Mouse (Mus musculus) limb, embryonic 10.5 days (tissue): Measurements from ENCODE around the gene Hmox2. TPM values are rescaled to one million over a fixed set of nuclear protein-coding genes. Genes with fewer than 3 reads are reported as not detected.
"Not testable (repeated sequence)": the region's sequence is repeated elsewhere in the genome, so short reads cannot be mapped to it uniquely, and the experiment has no call there.

Experiments
- DNase-seq: peaks from one replicate; pipeline ENCODE4 v3.0.0-alpha.2; 2017; ENCODE audit warnings: low spot score
- H3K27ac ChIP-seq: fragments of 300-500 bp; sonication (generic); 2 replicates; pipeline ENCODE4 v1.5.1; 2016; ENCODE audit warnings: mild to moderate bottlenecking
- H3K27me3 ChIP-seq: fragments of 300-500 bp; sonication (generic); 2 replicates; pipeline ENCODE4 v1.6.1; 2016; ENCODE audit warnings: low read depth, mild to moderate bottlenecking; ENCODE audit not compliant: poor library complexity, severe bottlenecking
- H3K36me3 ChIP-seq: fragments of 300-500 bp; sonication (generic); 2 replicates; pipeline ENCODE4 v1.6.1; 2016; ENCODE audit warnings: mild to moderate bottlenecking, moderate library complexity
- H3K4me1 ChIP-seq: fragments of 300-500 bp; sonication (generic); 2 replicates; pipeline ENCODE4 v1.6.1; 2016
- H3K4me3 ChIP-seq: fragments of 300-500 bp; sonication (generic); 2 replicates; pipeline ENCODE4 v1.5.1; 2016; ENCODE audit warnings: mild to moderate bottlenecking, moderate library complexity
- H3K9me3 ChIP-seq: fragments of 300-500 bp; sonication (generic); replicated peaks from 2 replicates; pipeline ENCODE4 v1.6.1; 2016; ENCODE audit warnings: mild to moderate bottlenecking
- WGBS: fragments of 180-500 bp; shearing (Covaris S2); methylation state at CpG from one replicate; pipeline ENCODE4 v1.1.7; 2016; 5-methylcytosine and 5-hydroxymethylcytosine counted together
- polyA plus RNA-seq: library from polyadenylated mRNA; unstranded; fragments of >200 nt; fragmentation: Nextera tagmentation; extraction: Ambion mirVana; gene quantifications from 2 replicates; pipeline ENCODE4 v1.2.1, GENCODE M21; 2016

Gene Hmox2
- polyA plus RNA-seq, 1 experiment from 2014 or later, result 101 TPM

GRCm38 (mm10) chr16:4736262-4736661 is 10.1 kb downstream of the Hmox2 start:
- peaks cover 20% of the 10 kb centered on the region for H3K36me3 ChIP-seq
- H3K27ac ChIP-seq, result no peak overlapping the region
- H3K27me3 ChIP-seq, result no peaks in the 10 kb centered on the region
- 97% methylated on average over 2 of the region's 2 CpGs for WGBS
- H3K9me3 ChIP-seq, result no peaks in the 10 kb centered on the region
- no peak for DNase-seq
- no peaks in the 10 kb centered on the region for H3K4me1 ChIP-seq
- H3K4me3 ChIP-seq, result no peak overlapping the region

GRCm38 (mm10) chr16:4739994-4740393 is 13.8 kb downstream of the Hmox2 start:
- H3K27ac ChIP-seq, result no peak overlapping the region
- no peaks in the 10 kb centered on the region for H3K9me3 ChIP-seq
- H3K4me3 ChIP-seq, result no peak overlapping the region
- H3K4me1 ChIP-seq, result no peaks in the 10 kb centered on the region
- WGBS, result 89% methylated on average over 2 of the region's 2 CpGs
- peaks cover 32% of the 10 kb centered on the region for H3K36me3 ChIP-seq
- H3K27me3 ChIP-seq, result no peaks in the 10 kb centered on the region
- no peak for DNase-seq

DNA sequence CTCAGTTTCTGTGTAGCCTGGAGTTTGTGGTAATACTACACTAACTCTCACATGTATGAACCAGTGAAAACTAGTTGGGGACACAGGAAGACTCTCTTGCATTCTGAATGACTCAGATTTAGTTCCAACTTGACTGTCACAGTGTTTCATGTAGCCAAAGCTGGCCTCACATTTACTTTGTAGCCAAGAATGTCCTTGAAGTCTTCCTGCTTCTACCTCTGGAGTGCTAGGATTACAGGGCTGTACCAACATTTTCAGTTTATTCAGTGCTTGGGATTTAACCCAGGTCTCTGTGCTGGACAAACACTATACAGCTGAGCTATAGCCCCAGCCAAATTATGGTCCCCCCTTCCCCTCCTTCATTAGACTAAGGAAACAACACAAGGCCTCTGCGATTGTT is 16.0 kb downstream of the Hmox2 start:
- Histone ChIP-seq H3K27ac (no peak overlapping the region), H3K4me3 (no peak overlapping the region), H3K27me3 (no peaks in the 10 kb centered on the region), H3K36me3 (peaks cover 22% of the 10 kb centered on the region), H3K4me1 (no peaks in the 10 kb centered on the region), H3K9me3 (no peaks in the 10 kb centered on the region)
- no peak for DNase-seq
- 100% methylated on average over 1 of the region's 1 CpGs for WGBS

DNA sequence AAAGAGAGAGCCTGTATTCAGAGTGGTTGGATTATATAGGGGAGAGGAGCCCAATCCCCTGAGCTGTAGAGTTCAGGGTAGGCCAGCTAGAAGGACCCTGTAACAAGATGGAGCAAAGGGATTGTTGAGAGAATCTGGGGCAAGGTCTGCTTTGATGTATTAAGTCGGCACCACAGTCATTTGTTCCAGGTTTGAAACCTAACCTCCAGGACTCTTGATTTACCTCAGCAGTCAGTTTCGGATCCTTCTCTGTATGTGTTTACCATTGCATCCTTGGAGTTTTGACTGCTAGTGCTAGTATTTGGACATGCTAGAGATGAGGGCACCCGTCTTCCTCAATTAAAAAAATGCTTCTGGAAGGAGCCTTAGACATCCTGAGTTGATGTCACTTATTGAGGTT is 26.0 kb downstream of the Hmox2 start:
- Histone ChIP-seq H3K36me3 (peaks cover 11% of the 10 kb centered on the region), H3K9me3 (no peaks in the 10 kb centered on the region), H3K4me3 (no peak overlapping the region), H3K27ac (no peak overlapping the region), H3K27me3 (no peaks in the 10 kb centered on the region), H3K4me1 (0 out of 2 replicates have a peak, but pooled peaks cover 2% of the 10 kb centered on the region)
- DNase-seq, result no peak
- 92% methylated on average over 3 of the region's 3 CpGs for WGBS

GRCm38 (mm10) chr16:4754045-4754444 is 27.9 kb downstream of the Hmox2 start:
- Histone ChIP-seq H3K4me3 (no peak overlapping the region), H3K36me3 (peaks cover 11% of the 10 kb centered on the region)
- whole genome bisulfite sequencing, result 96% methylated on average over 3 of the region's 3 CpGs

DNA sequence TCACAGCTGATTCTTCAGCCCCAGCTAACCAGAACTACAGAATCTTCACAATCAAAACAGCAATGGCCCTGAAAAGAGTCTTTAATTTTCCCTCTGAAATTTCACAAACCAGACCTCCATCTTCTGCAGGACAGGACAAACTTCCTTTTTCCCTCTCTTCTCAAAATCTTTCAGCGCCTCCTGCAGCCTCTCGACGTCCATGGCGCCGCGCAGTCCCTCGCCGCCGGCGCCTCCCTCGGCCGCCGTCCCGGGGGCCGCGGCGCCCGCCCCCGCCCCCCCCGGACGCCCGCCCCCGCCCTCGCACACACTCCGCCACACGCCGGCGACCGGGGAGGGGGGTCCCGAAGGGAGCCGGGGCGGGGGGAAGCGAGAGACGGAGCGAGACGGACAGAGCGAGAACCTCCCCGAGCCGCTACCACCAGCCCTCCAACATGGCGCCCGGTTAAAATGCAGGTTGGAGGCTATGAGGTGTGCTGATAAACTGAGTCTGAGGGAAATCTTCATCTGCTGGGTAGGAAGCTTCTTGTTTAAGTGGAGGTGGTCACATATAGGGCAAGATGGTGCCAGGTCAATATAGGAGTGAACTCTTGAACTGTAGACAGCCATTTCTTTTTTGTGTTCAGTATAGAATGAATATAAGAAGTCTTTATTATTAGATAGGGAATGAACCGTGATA is 30.6 kb downstream of the Hmox2 start:
- not testable (repeated sequence) for H3K27me3 ChIP-seq, H3K4me1 ChIP-seq, H3K36me3 ChIP-seq, H3K9me3 ChIP-seq
- H3K4me3 ChIP-seq, result peak overlapping the region; percentile 50
- H3K27ac ChIP-seq, result peak overlapping the region; percentile 81
- 3% methylated on average over 38 of the region's 42 CpGs for WGBS
- peak; percentile 41 for DNase-seq

More at GRCm38 (mm10) chr16:4754045-4754444, 27.9 kb downstream of the Hmox2 start:
- H3K9me3 ChIP-seq, result no peaks in the 10 kb centered on the region
- H3K4me1 ChIP-seq, result 0 out of 2 replicates have a peak, but pooled peaks cover 4% of the 10 kb centered on the region
- DNase-seq, result no peak
- H3K27ac ChIP-seq, result no peak overlapping the region
- no peaks in the 10 kb centered on the region for H3K27me3 ChIP-seq

DNA sequence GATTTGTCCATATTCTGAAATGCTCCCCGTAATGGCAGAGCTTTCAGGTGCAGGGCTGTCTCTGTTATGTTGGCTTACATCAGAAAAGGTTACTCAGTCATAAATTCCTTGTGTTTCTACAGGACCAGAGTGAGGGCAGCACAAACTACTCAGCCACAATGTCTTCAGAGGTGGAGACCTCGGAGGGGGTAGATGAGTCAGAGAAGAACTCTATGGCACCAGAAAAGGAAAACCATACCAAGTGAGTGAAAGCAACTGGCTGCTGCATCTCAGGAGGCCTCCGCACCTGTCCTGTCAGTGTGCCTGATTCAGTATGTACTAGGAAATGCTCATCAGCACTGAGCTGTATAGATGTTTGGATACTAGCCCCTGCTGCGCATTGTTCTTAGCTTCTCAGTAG is 36.3 kb downstream of the Hmox2 start:
- WGBS, result 88% methylated on average over 4 of the region's 4 CpGs
- Histone ChIP-seq H3K27me3 (no peaks in the 10 kb centered on the region), H3K9me3 (no peaks in the 10 kb centered on the region), H3K4me1 (no peaks in the 10 kb centered on the region), H3K27ac (no peak overlapping the region), H3K36me3 (peaks cover 49% of the 10 kb centered on the region), H3K4me3 (no peak overlapping the region)
- no peak for DNase-seq

- DNase-seq, result no peak
- Histone ChIP-seq H3K9me3 (no peaks in the 10 kb centered on the region), H3K36me3 (peaks cover 58% of the 10 kb centered on the region), H3K4me1 (no peaks in the 10 kb centered on the region), H3K27me3 (no peaks in the 10 kb centered on the region), H3K27ac (no peak overlapping the region), H3K4me3 (no peak overlapping the region)
- WGBS, result 40% methylated on average over 2 of the region's 2 CpGs
Measured at GRCm38 (mm10) chr16:4763276-4763675, 37.1 kb downstream of the Hmox2 start.

- peaks cover 84% of the 10 kb centered on the region for H3K36me3 ChIP-seq
- no peaks in the 10 kb centered on the region for H3K9me3 ChIP-seq
- no peak for DNase-seq
- H3K4me1 ChIP-seq, result no peaks in the 10 kb centered on the region
- H3K4me3 ChIP-seq, result no peak overlapping the region
- no peak overlapping the region for H3K27ac ChIP-seq
- WGBS, result 91% methylated on average over 2 of the region's 2 CpGs
- H3K27me3 ChIP-seq, result no peaks in the 10 kb centered on the region
Measured at GRCm38 (mm10) chr16:4765852-4766251, 39.7 kb downstream of the Hmox2 start.

- DNase-seq, result no peak
- Histone ChIP-seq H3K9me3 (no peaks in the 10 kb centered on the region), H3K4me1 (no peaks in the 10 kb centered on the region), H3K27me3 (no peaks in the 10 kb centered on the region), H3K36me3 (peaks cover 96% of the 10 kb centered on the region), H3K4me3 (no peak overlapping the region), H3K27ac (no peak overlapping the region)
- 89% methylated on average over 6 of the region's 6 CpGs for WGBS
Measured at GRCm38 (mm10) chr16:4767012-4767790, 41.0 kb downstream of the Hmox2 start.

- Histone ChIP-seq H3K9me3 (no peaks in the 10 kb centered on the region), H3K27me3 (no peaks in the 10 kb centered on the region), H3K36me3 (peaks cover 89% of the 10 kb centered on the region), H3K4me1 (no peaks in the 10 kb centered on the region), H3K4me3 (no peak overlapping the region), H3K27ac (no peak overlapping the region)
- no peak for DNase-seq
- WGBS, result 93% methylated on average over 5 of the region's 5 CpGs
Measured at GRCm38 (mm10) chr16:4768719-4769118, 42.6 kb downstream of the Hmox2 start.

DNA sequence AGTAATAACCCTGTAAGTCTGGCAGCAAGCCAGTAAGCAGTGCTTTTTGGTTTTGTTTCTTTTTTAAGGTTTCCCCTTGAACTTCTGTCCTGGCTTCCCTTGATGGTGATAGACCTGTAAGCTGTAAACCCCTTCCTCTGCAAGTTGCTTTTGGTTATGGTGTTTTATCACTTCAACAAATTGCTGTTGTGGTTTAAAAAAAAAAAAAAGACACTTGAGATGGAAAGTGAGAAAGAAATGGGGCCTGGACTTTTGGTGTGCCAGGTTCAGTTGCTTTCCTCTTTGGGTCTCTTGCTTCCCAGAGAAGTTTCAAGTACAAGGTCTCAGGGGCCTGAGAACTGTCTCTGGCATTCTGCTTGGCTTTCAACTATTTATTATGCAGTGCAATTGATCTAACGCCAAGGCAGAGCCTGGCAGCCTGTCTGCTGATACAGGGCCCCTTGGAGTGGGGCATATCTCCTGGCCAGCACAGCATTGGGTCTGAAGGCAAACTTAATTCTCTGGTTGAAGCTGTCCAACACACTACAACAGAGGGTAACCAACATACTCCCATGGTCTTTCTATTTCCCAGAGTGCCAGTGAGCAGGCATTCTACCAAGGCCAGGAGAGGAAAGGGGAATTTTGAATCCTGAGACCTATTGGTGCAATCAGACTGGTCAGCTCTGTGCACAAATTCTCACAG is 47.3 kb downstream of the Hmox2 start:
- H3K4me1 ChIP-seq, result no peaks in the 10 kb centered on the region
- no peak for DNase-seq
- no peak overlapping the region for H3K4me3 ChIP-seq
- peaks cover 59% of the 10 kb centered on the region for H3K36me3 ChIP-seq
- H3K9me3 ChIP-seq, result no peaks in the 10 kb centered on the region
- WGBS, result 67% methylated on average over 1 of the region's 1 CpGs
- no peak overlapping the region for H3K27ac ChIP-seq
- no peaks in the 10 kb centered on the region for H3K27me3 ChIP-seq
